Mouse (Mus musculus): Measurements from ENCODE around the gene Rab44. TPM values are rescaled to one million over a fixed set of nuclear protein-coding genes. Genes with fewer than 3 reads are reported as not detected.

Gene Rab44
- polyA plus RNA-seq, 1 experiment from 2014 or later: 1.4 TPM

- Histone ChIP-seq H3K36me3 (ENCODE audit: control insufficient read depth, insufficient read depth, low read length) (no peaks in the 10 kb centered on the region), H3K27ac (replicated peaks) (no peak overlapping the region), H3K4me2 (replicated peaks; ENCODE audit: low read depth) (no peak overlapping the region), H3K9me3 (ENCODE audit: control insufficient read depth, low read length) (no peaks in the 10 kb centered on the region), H3K9ac (ENCODE audit: low read length) (no peak overlapping the region), H3K4me3 (ENCODE audit: low read depth, low read length) (no peak overlapping the region), H3K27me3 (ENCODE audit: control insufficient read depth, insufficient read depth, low read length) (no peaks in the 10 kb centered on the region), H3K4me1 (replicated peaks; ENCODE audit: control insufficient read depth, insufficient read depth) (no peaks in the 10 kb centered on the region)
- ATAC-seq (ENCODE audit: low FRiP score, low TSS enrichment) (peak; percentile 51), DNase-seq (ENCODE audit: low spot score) (no peak)
- WGBS: 63% methylated on average over 8 of the region's 8 CpGs
- no peak for TF ChIP-seq CTCF (IDR thresholded peaks at IDR 0.05; ENCODE audit: low read depth)
- TF ChIP-seq EP300 (optimal IDR thresholded peaks at IDR 0.05): no peak
Observed at GRCm38 (mm10) chr17:29117006-29117648, 3.2 kb downstream of the Rab44 start.

DNA sequence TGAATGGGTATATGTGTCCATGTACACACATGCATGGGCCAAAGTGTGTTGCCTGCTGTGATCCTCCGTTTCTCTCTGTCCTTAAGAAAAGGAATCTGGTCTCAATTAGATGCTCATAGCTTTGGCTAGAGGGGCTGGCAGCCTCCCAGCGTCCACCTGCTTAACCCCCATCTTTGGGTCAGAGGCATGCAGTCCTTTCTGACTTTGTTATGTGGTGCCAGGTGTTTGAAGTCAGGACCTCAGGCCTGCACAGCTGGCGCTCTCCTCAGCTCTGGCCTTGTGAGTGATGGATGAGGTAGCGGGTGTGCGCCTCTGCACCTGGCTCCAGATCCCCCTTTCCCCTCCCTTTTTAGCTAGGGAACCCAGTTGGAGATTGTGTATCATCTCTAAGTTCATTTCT, 4.1 kb downstream of the Rab44 start:
- TF ChIP-seq EP300 (optimal IDR thresholded peaks at IDR 0.05): no peak
- no peak for TF ChIP-seq CTCF (IDR thresholded peaks at IDR 0.05; ENCODE audit: low read depth)
- H3K9me3 ChIP-seq (ENCODE audit: control insufficient read depth, low read length): no peaks in the 10 kb centered on the region
- H3K9ac ChIP-seq (ENCODE audit: low read length): no peak overlapping the region
- DNase-seq (ENCODE audit: low spot score) (no peak), ATAC-seq (ENCODE audit: low FRiP score, low TSS enrichment) (no peak)
- no peak overlapping the region for H3K27ac ChIP-seq (replicated peaks)
- 31% methylated on average over 5 of the region's 5 CpGs for WGBS
- H3K4me2 ChIP-seq (replicated peaks; ENCODE audit: low read depth): no peak overlapping the region
- H3K4me1 ChIP-seq (replicated peaks; ENCODE audit: control insufficient read depth, insufficient read depth): no peaks in the 10 kb centered on the region; the same call in 1 of the 2 replicates
- no peaks in the 10 kb centered on the region for H3K36me3 ChIP-seq (ENCODE audit: control insufficient read depth, insufficient read depth, low read length)
- H3K4me3 ChIP-seq (ENCODE audit: low read depth, low read length): no peak overlapping the region
- no peaks in the 10 kb centered on the region for H3K27me3 ChIP-seq (ENCODE audit: control insufficient read depth, insufficient read depth, low read length)

GRCm38 (mm10) chr17:29120666-29121065, 6.7 kb downstream of the Rab44 start:
- no peak overlapping the region for H3K27ac ChIP-seq (replicated peaks)
- H3K4me2 ChIP-seq (replicated peaks; ENCODE audit: low read depth): no peak overlapping the region
- H3K4me3 ChIP-seq (ENCODE audit: low read depth, low read length): no peak overlapping the region
- no peaks in the 10 kb centered on the region; the same call in none of the 2 replicates for H3K4me1 ChIP-seq (replicated peaks; ENCODE audit: control insufficient read depth, insufficient read depth)
- ATAC-seq (ENCODE audit: low FRiP score, low TSS enrichment): no peak
- no peaks in the 10 kb centered on the region for H3K36me3 ChIP-seq (ENCODE audit: control insufficient read depth, insufficient read depth, low read length)
- no peaks in the 10 kb centered on the region for H3K9me3 ChIP-seq (ENCODE audit: control insufficient read depth, low read length)
- H3K27me3 ChIP-seq (ENCODE audit: control insufficient read depth, insufficient read depth, low read length): no peaks in the 10 kb centered on the region
- no peak overlapping the region for H3K9ac ChIP-seq (ENCODE audit: low read length)
- no peak for DNase-seq (ENCODE audit: low spot score)
- TF ChIP-seq EP300 (optimal IDR thresholded peaks at IDR 0.05) (no peak), CTCF (IDR thresholded peaks at IDR 0.05; ENCODE audit: low read depth) (no peak)
- 60% methylated on average over 12 of the region's 12 CpGs for WGBS

DNA sequence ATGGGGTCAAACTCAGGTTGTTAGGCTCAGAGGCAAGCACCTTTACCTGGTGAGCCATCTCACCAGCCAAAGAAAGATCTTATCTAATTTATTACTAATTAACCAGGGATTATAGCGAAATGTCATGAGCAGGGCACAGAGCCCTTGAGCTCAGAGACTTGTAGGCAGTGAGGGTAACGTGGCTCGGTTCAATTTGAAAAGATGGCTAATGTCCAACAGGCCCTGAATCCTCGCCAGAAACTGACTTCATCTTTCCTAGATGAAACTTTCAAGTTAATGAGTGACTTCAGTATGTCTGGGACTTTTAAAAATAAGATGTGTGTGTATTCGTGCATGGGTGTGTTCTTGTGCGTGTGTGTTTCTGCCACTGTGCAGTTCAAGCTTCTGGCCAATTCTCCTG, 8.9 kb downstream of the Rab44 start:
- no peaks in the 10 kb centered on the region for H3K36me3 ChIP-seq (ENCODE audit: control insufficient read depth, insufficient read depth, low read length)
- H3K4me1 ChIP-seq (replicated peaks; ENCODE audit: control insufficient read depth, insufficient read depth): no peaks in the 10 kb centered on the region; the same call in none of the 2 replicates
- H3K4me2 ChIP-seq (replicated peaks; ENCODE audit: low read depth): no peak overlapping the region
- 0 out of 2 replicates have a peak overlapping the region, but pooled peaks have one; percentile 35 for H3K27ac ChIP-seq (replicated peaks)
- no peak for TF ChIP-seq CTCF (IDR thresholded peaks at IDR 0.05; ENCODE audit: low read depth)
- no peak for TF ChIP-seq EP300 (optimal IDR thresholded peaks at IDR 0.05)
- 25% methylated on average over 6 of the region's 6 CpGs for WGBS
- no peak overlapping the region for H3K4me3 ChIP-seq (ENCODE audit: low read depth, low read length)
- no peaks in the 10 kb centered on the region for H3K27me3 ChIP-seq (ENCODE audit: control insufficient read depth, insufficient read depth, low read length)
- H3K9me3 ChIP-seq (ENCODE audit: control insufficient read depth, low read length): no peaks in the 10 kb centered on the region
- DNase-seq (ENCODE audit: low spot score): no peak
- no peak for ATAC-seq (ENCODE audit: low FRiP score, low TSS enrichment)
- no peak overlapping the region for H3K9ac ChIP-seq (ENCODE audit: low read length)

DNA sequence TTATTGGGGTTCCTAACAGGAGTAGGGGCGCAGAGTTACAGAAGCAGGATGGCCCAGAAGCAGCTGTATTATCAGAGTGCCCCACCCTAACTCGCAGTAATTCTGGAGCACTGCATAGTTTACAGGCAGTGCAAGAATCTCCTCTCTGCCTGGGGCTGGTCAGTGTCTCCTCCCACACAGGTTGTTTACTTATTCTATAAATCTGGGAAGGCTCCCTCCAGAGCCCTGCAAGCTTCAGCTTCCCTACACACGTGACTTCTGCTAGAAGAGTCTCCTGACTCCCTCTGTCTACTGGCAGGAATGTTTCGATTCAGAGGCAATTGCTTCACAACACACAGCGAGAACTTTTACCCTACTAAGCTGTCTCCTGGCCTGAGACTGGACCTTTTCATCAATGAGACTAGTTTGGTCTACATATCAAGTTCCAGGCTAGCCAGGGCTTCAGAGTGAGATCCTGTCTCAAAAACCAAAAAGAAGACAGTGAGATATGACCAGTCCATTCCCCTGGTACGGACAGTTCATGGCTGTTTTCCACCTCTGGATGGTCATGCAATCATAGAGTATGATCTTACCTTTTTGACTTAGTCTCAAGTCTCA, 9.7 kb downstream of the Rab44 start:
- DNase-seq (ENCODE audit: low spot score) (no peak), ATAC-seq (ENCODE audit: low FRiP score, low TSS enrichment) (peak; percentile 89)
- no peaks in the 10 kb centered on the region for H3K36me3 ChIP-seq (ENCODE audit: control insufficient read depth, insufficient read depth, low read length)
- no peak overlapping the region for H3K4me3 ChIP-seq (ENCODE audit: low read depth, low read length)
- H3K27ac ChIP-seq (replicated peaks): peak overlapping the region; percentile 35; the same call in 1 of the 2 replicates
- TF ChIP-seq EP300 (optimal IDR thresholded peaks at IDR 0.05) (no peak), CTCF (IDR thresholded peaks at IDR 0.05; ENCODE audit: low read depth) (peak; percentile 53; the same call in 1 of the 2 replicates)
- no peaks in the 10 kb centered on the region; the same call in none of the 2 replicates for H3K4me1 ChIP-seq (replicated peaks; ENCODE audit: control insufficient read depth, insufficient read depth)
- no peak overlapping the region for H3K4me2 ChIP-seq (replicated peaks; ENCODE audit: low read depth)
- WGBS: 31% methylated on average over 6 of the region's 6 CpGs
- no peaks in the 10 kb centered on the region for H3K27me3 ChIP-seq (ENCODE audit: control insufficient read depth, insufficient read depth, low read length)
- H3K9ac ChIP-seq (ENCODE audit: low read length): no peak overlapping the region
- no peaks in the 10 kb centered on the region for H3K9me3 ChIP-seq (ENCODE audit: control insufficient read depth, low read length)

- Histone ChIP-seq H3K4me3 (ENCODE audit: low read depth, low read length) (no peak overlapping the region), H3K9me3 (ENCODE audit: control insufficient read depth, low read length) (no peaks in the 10 kb centered on the region), H3K4me1 (replicated peaks; ENCODE audit: control insufficient read depth, insufficient read depth) (no peaks in the 10 kb centered on the region; the same call in none of the 2 replicates), H3K9ac (ENCODE audit: low read length) (no peak overlapping the region), H3K36me3 (ENCODE audit: control insufficient read depth, insufficient read depth, low read length) (no peaks in the 10 kb centered on the region), H3K27me3 (ENCODE audit: control insufficient read depth, insufficient read depth, low read length) (no peaks in the 10 kb centered on the region), H3K27ac (replicated peaks) (no peak overlapping the region), H3K4me2 (replicated peaks; ENCODE audit: low read depth) (no peak overlapping the region)
- DNase-seq (ENCODE audit: low spot score): no peak
- no peak for ATAC-seq (ENCODE audit: low FRiP score, low TSS enrichment)
- TF ChIP-seq CTCF (IDR thresholded peaks at IDR 0.05; ENCODE audit: low read depth) (no peak), EP300 (optimal IDR thresholded peaks at IDR 0.05) (no peak)
- 91% methylated on average over 3 of the region's 3 CpGs for WGBS
Observed at GRCm38 (mm10) chr17:29126561-29126960, 12.6 kb downstream of the Rab44 start.
